Mouse (Mus musculus): ENCODE measurements around the gene Pomp.

- TF ChIP-seq CTCF (IDR thresholded peaks at IDR 0.05; ENCODE audit: low read depth) (no peak), EP300 (IDR thresholded peaks at IDR 0.05; ENCODE audit: low read depth) (no peak)
These were observed 32.9 kb downstream of the Pomp start for GRCm38 (mm10) chr5:147893143-147893542.
